Mouse (Mus musculus): Measurements from ENCODE around the gene Dad1. TPM values are rescaled to one million over a fixed set of nuclear protein-coding genes. Genes with fewer than 3 reads are reported as not detected.
A peak's percentile ranks its signal among the peaks of the same experiment; 100 is the strongest.

Gene Dad1
- 174 and 382 TPM in 2 replicates for total RNA-seq (2012; rRNA removed)

DNA sequence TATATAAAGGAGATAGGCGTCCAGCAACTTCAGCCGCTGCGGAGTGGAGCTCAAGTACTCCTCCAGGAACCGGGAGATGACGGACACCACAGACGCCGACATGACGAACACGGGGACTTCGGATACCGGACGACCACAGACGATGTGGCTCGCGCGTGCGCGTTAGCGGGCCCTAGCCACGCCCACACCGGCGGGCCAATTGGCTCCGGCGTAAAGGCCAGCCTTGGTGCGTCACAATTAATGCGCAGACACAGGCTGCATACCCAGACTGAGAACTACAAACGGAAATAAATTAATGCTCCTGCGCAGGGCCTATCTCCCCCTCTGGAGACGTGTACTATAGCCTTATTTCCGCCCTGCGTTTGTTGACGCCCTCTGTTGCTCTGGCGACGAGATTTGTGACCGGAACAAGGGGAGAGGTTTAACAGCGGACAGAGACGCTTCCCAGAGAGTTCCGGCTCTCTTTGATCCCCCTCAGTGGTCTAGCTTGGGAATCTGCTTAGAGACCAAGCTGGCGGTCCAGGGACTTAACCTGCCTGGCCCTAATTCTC is at the start of gene Dad1, which contains the start of gene Abhd4:
Dad1 (minus strand) TSS at position 364 of the 551 bp plus-strand sequence.
Abhd4 (plus strand) TSS at position 448 of the 551 bp plus-strand sequence.
- Histone ChIP-seq H3K27ac (ENCODE audit: insufficient read depth, low read depth, low read length, poor library complexity, severe bottlenecking) (peak within 1 kb of the TSS; percentile 9; the same call in 1 of the 2 replicates), H3K4me1 (ENCODE audit: control insufficient read depth in 2 of 2, insufficient read depth in 2 of 2, low read length in 2 of 2, poor library complexity in 1 of 2) (peaks cover 2% of the 10 kb centered on the region in 2 experiments; a peak in 2 of 4 replicates), H3K9me3 (ENCODE audit: control insufficient read depth, insufficient read depth, low read depth, low read length) (no peaks in the 10 kb centered on the region), H3K4me3 (ENCODE audit: insufficient read depth in 1 of 2, low read depth in 1 of 2, low read length in 2 of 2, poor library complexity in 1 of 2, severe bottlenecking in 1 of 2) (peak within 1 kb of the TSS; percentile 80 to 83), H3K9ac (ENCODE audit: insufficient read depth, low read depth, low read length, poor library complexity, severe bottlenecking) (peak within 1 kb of the TSS; percentile 89), H3K36me3 (ENCODE audit: control insufficient read depth, insufficient read depth, low read length, poor library complexity, severe bottlenecking) (peaks cover 2% of the 10 kb centered on the region; the same call in 1 of the 2 replicates)
- DNase-seq (ENCODE audit: low read depth, low spot score) = peak; percentile 95
- TF ChIP-seq ZNF384 (IDR thresholded peaks at IDR 0.05; ENCODE audit: low read depth, low read length) (no peak), HCFC1 (IDR thresholded peaks at IDR 0.05; ENCODE audit: borderline replicate concordance, insufficient read depth, low read length) (peak; percentile 90)
- in situ Hi-C loops (cut with MboI; ENCODE audit: low sequenced_read_pairs in 2 of 2, unreplicated experiment in 2 of 2) = no loop called here

DNA sequence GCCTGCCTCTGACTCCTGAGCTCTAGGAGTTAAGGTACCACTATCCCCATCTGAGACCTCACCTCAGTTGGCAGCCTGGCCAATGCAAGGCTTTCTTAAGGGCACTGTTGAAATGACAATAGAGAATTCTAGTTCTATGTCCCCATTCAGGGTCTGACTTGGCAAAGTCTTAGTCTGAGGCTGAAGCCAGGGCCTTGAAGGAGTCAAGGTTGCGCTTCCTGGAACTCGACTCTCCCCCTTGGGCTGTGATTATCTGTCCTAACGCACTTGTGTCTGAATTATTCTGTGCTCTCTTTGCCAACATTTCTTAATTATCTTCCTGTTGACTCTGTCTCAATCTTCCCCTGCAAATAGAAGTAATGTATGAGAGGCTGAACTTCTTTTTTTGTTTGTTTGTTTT is 46.8 kb upstream of the Dad1 start:
- Histone ChIP-seq H3K36me3 (ENCODE audit: control insufficient read depth, insufficient read depth, low read length, poor library complexity, severe bottlenecking) (no peaks in the 10 kb centered on the region), H3K4me1 (ENCODE audit: control insufficient read depth in 2 of 2, insufficient read depth in 2 of 2, low read length in 2 of 2, poor library complexity in 1 of 2) (no peaks in the 10 kb centered on the region), H3K27ac (ENCODE audit: insufficient read depth, low read depth, low read length, poor library complexity, severe bottlenecking) (no peak overlapping the region), H3K9ac (ENCODE audit: insufficient read depth, low read depth, low read length, poor library complexity, severe bottlenecking) (no peak overlapping the region), H3K4me3 (ENCODE audit: insufficient read depth in 1 of 2, low read depth in 1 of 2, low read length in 2 of 2, poor library complexity in 1 of 2, severe bottlenecking in 1 of 2) (no peak overlapping the region), H3K9me3 (ENCODE audit: control insufficient read depth, insufficient read depth, low read depth, low read length) (no peaks in the 10 kb centered on the region)
- no peak for DNase-seq (ENCODE audit: low read depth, low spot score)
- no peak for TF ChIP-seq ZNF384 (IDR thresholded peaks at IDR 0.05; ENCODE audit: low read depth, low read length)
- in situ Hi-C loops (cut with MboI; ENCODE audit: low sequenced_read_pairs in 2 of 2, unreplicated experiment in 2 of 2) = no loop called here

DNA sequence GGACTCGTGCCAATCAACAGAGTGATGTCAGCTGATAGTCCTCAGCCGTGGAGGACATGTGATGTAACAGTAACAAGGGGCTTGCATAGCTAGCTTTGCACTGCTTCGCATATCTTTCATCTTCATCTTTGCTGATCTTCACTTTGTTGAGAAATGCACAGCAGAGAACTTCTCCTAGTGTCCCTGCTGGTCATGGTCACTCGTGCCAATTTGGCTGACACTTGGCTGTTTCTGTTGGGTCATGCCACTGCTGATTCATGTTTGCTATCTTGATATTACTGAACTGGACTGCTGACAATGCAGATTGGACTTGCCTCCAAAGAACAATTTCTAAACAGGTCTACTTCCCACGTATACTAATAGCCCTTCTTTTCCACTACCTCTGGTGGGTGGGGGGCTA is 46.2 kb upstream of the Dad1 start:
- H3K27ac ChIP-seq (ENCODE audit: insufficient read depth, low read depth, low read length, poor library complexity, severe bottlenecking) = no peak overlapping the region
- no peak overlapping the region for H3K4me3 ChIP-seq (ENCODE audit: insufficient read depth in 1 of 2, low read depth in 1 of 2, low read length in 2 of 2, poor library complexity in 1 of 2, severe bottlenecking in 1 of 2)
- no peak overlapping the region for H3K9ac ChIP-seq (ENCODE audit: insufficient read depth, low read depth, low read length, poor library complexity, severe bottlenecking)
- no peaks in the 10 kb centered on the region for H3K36me3 ChIP-seq (ENCODE audit: control insufficient read depth, insufficient read depth, low read length, poor library complexity, severe bottlenecking)
- in situ Hi-C loops (cut with MboI; ENCODE audit: low sequenced_read_pairs in 2 of 2, unreplicated experiment in 2 of 2) = no loop called here
- H3K9me3 ChIP-seq (ENCODE audit: control insufficient read depth, insufficient read depth, low read depth, low read length) = no peaks in the 10 kb centered on the region
- TF ChIP-seq ZNF384 (IDR thresholded peaks at IDR 0.05; ENCODE audit: low read depth, low read length) (no peak), HCFC1 (IDR thresholded peaks at IDR 0.05; ENCODE audit: borderline replicate concordance, insufficient read depth, low read length) (no peak), CHD2 (IDR thresholded peaks at IDR 0.05; ENCODE audit: low read depth, low read length) (no peak), ZC3H11A (IDR thresholded peaks at IDR 0.05; ENCODE audit: borderline replicate concordance, low read depth, low read length) (no peak), MAFK (IDR thresholded peaks at IDR 0.05; ENCODE audit: insufficient read depth, low read depth, low read length) (no peak)
- DNase-seq (ENCODE audit: low read depth, low spot score) = no peak
- no peaks in the 10 kb centered on the region for H3K4me1 ChIP-seq (ENCODE audit: control insufficient read depth in 2 of 2, insufficient read depth in 2 of 2, low read length in 2 of 2, poor library complexity in 1 of 2)

DNA sequence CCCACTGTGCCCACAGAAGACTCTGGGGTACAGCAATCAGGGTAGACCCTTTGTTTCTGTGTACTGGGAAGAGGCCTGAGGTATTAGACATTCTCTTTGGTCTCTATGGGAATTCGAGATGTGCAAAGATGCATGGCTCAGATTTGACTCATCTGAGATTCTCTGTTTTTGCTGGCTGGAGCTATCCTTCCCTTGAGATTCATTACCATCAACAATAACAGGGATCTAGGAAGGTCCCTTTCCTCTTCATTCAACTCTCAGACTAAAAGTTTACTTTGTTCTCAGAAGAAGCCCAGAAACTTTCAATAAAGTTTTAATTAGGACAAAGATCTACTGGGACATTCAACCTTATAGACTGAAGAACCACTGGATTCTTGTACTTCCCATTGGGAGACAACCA is 30.9 kb upstream of the Dad1 start, which contains the start of gene Olfr49:
Olfr49 (minus strand) TSS at position 101 of the 400 bp plus-strand sequence.
- no peak within 1 kb of the TSS for H3K27ac ChIP-seq (ENCODE audit: insufficient read depth, low read depth, low read length, poor library complexity, severe bottlenecking)
- no peaks in the 10 kb centered on the region for H3K4me1 ChIP-seq (ENCODE audit: control insufficient read depth in 2 of 2, insufficient read depth in 2 of 2, low read length in 2 of 2, poor library complexity in 1 of 2)
- TF ChIP-seq HCFC1 (IDR thresholded peaks at IDR 0.05; ENCODE audit: borderline replicate concordance, insufficient read depth, low read length) = no peak
- no peak for TF ChIP-seq ZNF384 (IDR thresholded peaks at IDR 0.05; ENCODE audit: low read depth, low read length)
- no peak for TF ChIP-seq MAFK (IDR thresholded peaks at IDR 0.05; ENCODE audit: insufficient read depth, low read depth, low read length)
- TF ChIP-seq ZC3H11A (IDR thresholded peaks at IDR 0.05; ENCODE audit: borderline replicate concordance, low read depth, low read length) = no peak
- no peak for TF ChIP-seq CHD2 (IDR thresholded peaks at IDR 0.05; ENCODE audit: low read depth, low read length)
- no peak within 1 kb of the TSS for H3K4me3 ChIP-seq (ENCODE audit: insufficient read depth in 1 of 2, low read depth in 1 of 2, low read length in 2 of 2, poor library complexity in 1 of 2, severe bottlenecking in 1 of 2)
- H3K36me3 ChIP-seq (ENCODE audit: control insufficient read depth, insufficient read depth, low read length, poor library complexity, severe bottlenecking) = no peaks in the 10 kb centered on the region
- in situ Hi-C loops (cut with MboI; ENCODE audit: low sequenced_read_pairs in 2 of 2, unreplicated experiment in 2 of 2) = no loop called here
- no peak within 1 kb of the TSS for H3K9ac ChIP-seq (ENCODE audit: insufficient read depth, low read depth, low read length, poor library complexity, severe bottlenecking)
- DNase-seq (ENCODE audit: low read depth, low spot score) = no peak
- no peaks in the 10 kb centered on the region for H3K9me3 ChIP-seq (ENCODE audit: control insufficient read depth, insufficient read depth, low read depth, low read length)

DNA sequence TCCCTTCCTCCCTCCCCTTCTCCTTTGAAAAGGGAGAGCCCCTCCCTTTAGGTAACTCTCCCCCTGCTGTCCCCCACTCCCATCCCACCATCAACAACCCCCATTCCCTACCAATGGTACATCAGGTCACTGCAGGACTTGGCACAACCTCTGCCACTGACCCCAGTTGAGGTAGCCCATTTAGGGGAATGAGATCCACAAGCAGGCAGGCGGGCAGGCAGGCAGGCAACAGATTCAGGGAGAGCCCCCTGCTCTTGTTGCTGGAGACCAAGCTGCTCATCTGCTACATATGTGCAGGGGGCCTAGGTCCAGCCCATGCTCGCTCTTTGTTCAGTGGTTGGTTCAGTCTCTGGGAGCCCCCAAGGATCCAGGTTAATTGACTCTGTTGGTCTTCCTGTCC is 22.5 kb upstream of the Dad1 start:
- Histone ChIP-seq H3K4me1 (ENCODE audit: control insufficient read depth in 2 of 2, insufficient read depth in 2 of 2, low read length in 2 of 2, poor library complexity in 1 of 2) (no peaks in the 10 kb centered on the region), H3K36me3 (ENCODE audit: control insufficient read depth, insufficient read depth, low read length, poor library complexity, severe bottlenecking) (no peaks in the 10 kb centered on the region), H3K9me3 (ENCODE audit: control insufficient read depth, insufficient read depth, low read depth, low read length) (no peaks in the 10 kb centered on the region), H3K4me3 (ENCODE audit: insufficient read depth in 1 of 2, low read depth in 1 of 2, low read length in 2 of 2, poor library complexity in 1 of 2, severe bottlenecking in 1 of 2) (no peak overlapping the region), H3K9ac (ENCODE audit: insufficient read depth, low read depth, low read length, poor library complexity, severe bottlenecking) (no peak overlapping the region), H3K27ac (ENCODE audit: insufficient read depth, low read depth, low read length, poor library complexity, severe bottlenecking) (no peak overlapping the region)
- in situ Hi-C loops (cut with MboI; ENCODE audit: low sequenced_read_pairs in 2 of 2, unreplicated experiment in 2 of 2) = no loop called here
- no peak for DNase-seq (ENCODE audit: low read depth, low spot score)
- TF ChIP-seq HCFC1 (IDR thresholded peaks at IDR 0.05; ENCODE audit: borderline replicate concordance, insufficient read depth, low read length) (no peak), CHD2 (IDR thresholded peaks at IDR 0.05; ENCODE audit: low read depth, low read length) (no peak), ZC3H11A (IDR thresholded peaks at IDR 0.05; ENCODE audit: borderline replicate concordance, low read depth, low read length) (no peak), MAFK (IDR thresholded peaks at IDR 0.05; ENCODE audit: insufficient read depth, low read depth, low read length) (no peak), ZNF384 (IDR thresholded peaks at IDR 0.05; ENCODE audit: low read depth, low read length) (no peak)

All from ES-E14 (cell line).